Mouse (Mus musculus): Measurements from ENCODE around the gene Mapkap1.

GRCm38 (mm10) chr2:34515263-34515662, 108.7 kb downstream of the Mapkap1 start:
- TF ChIP-seq ETS1 (conservative IDR thresholded peaks at IDR 0.05; ENCODE audit: low read depth, low read length) = no peak
- TF ChIP-seq POLR2A (IDR thresholded peaks at IDR 0.05; ENCODE audit: low read depth, low read length) = no peak
- TF ChIP-seq ZC3H11A (IDR thresholded peaks at IDR 0.05; ENCODE audit: low read depth, low read length) = no peak
- no peak for TF ChIP-seq MAZ (IDR thresholded peaks at IDR 0.05; ENCODE audit: low read depth, low read length)
- TF ChIP-seq MYC (IDR thresholded peaks at IDR 0.05; ENCODE audit: low read depth, low read length) = no peak
- TF ChIP-seq CTCF (conservative IDR thresholded peaks at IDR 0.05 in 1 of 2, IDR thresholded peaks at IDR 0.05 in 1 of 2; ENCODE audit: low read depth in 2 of 2, low read length in 2 of 2) = no peak
- no peak for TF ChIP-seq NELFE (IDR thresholded peaks at IDR 0.05; ENCODE audit: low read depth, low read length)
- no peak for TF ChIP-seq MEF2A (IDR thresholded peaks at IDR 0.05; ENCODE audit: borderline replicate concordance, low read depth, low read length)

All from CH12.LX (cell line).